Mouse (Mus musculus) liver, postnatal 0 days (tissue): ENCODE measurements around the gene Trmt6. TPM values are rescaled to one million over a fixed set of nuclear protein-coding genes. Genes with fewer than 3 reads are reported as not detected.

ENCODE experiments used
- ATAC-seq: fragments of 200-750 bp; cut with Nextera tagmentation; 2 replicates; pipeline ENCODE4 v1.8.0; 2017; ENCODE audit warnings: mild to moderate bottlenecking, moderate library complexity
- DNase-seq: peaks from one replicate; pipeline ENCODE4 v3.0.0-alpha.2; 2016
- H3K27ac ChIP-seq: fragments of 300-500 bp; sonication (generic); 2 replicates; pipeline ENCODE4 v1.5.1; 2014; ENCODE audit warnings: antibody characterized with exemption, moderate library complexity, mild to moderate bottlenecking, low read depth
- H3K27me3 ChIP-seq: fragments of 300-500 bp; sonication (generic); 2 replicates; pipeline ENCODE4 v1.6.1; 2014; ENCODE audit warnings: low read length, control low read depth, mixed read lengths; ENCODE audit not compliant: insufficient read depth
- H3K36me3 ChIP-seq: fragments of 300-500 bp; sonication (generic); replicated peaks from 2 replicates; pipeline ENCODE4 v1.6.1; 2014; ENCODE audit warnings: mild to moderate bottlenecking, control low read depth, low read length, moderate library complexity, mixed read lengths; ENCODE audit not compliant: insufficient read depth
- H3K4me1 ChIP-seq: fragments of 300-500 bp; sonication (generic); 2 replicates; pipeline ENCODE4 v1.6.1; 2014; ENCODE audit warnings: antibody characterized with exemption, mild to moderate bottlenecking, control low read depth; ENCODE audit not compliant: insufficient read depth
- H3K4me2 ChIP-seq: fragments of 300-500 bp; sonication (generic); 2 replicates; pipeline ENCODE4 v1.6.1; 2014; ENCODE audit warnings: low read depth, mild to moderate bottlenecking, low read length, moderate library complexity, mixed read lengths
- H3K4me3 ChIP-seq: fragments of 300-500 bp; sonication (generic); 2 replicates; pipeline ENCODE4 v1.5.1; 2014; ENCODE audit warnings: low read depth, low read length
- H3K9ac ChIP-seq: fragments of 300-500 bp; sonication (generic); replicated peaks from 2 replicates; pipeline ENCODE4 v1.6.1; 2014; ENCODE audit warnings: mild to moderate bottlenecking, moderate library complexity
- H3K9me3 ChIP-seq: fragments of 300-500 bp; sonication (generic); 2 replicates; pipeline ENCODE4 v1.6.1; 2016; ENCODE audit warnings: mild to moderate bottlenecking, control low read depth, low read length, mixed read lengths
- CTCF ChIP-seq: sonication (generic); IDR thresholded peaks from 2 replicates; pipeline ENCODE4 v1.5.1; 2016; ENCODE audit warnings: antibody characterized with exemption, low read depth
- EP300 ChIP-seq: IDR thresholded peaks from 2 replicates; pipeline ENCODE4 v1.6.1; 2016; ENCODE audit warnings: antibody characterized with exemption, low read depth, mild to moderate bottlenecking
- WGBS: fragments of 180-500 bp; shearing (Covaris S2); extraction: QIAGEN DNeasy Blood & Tissue Kit; methylation state at CpG from one replicate; pipeline ENCODE4 v1.1.7; 2014; ENCODE audit not compliant: insufficient replicate concordance; 5-methylcytosine and 5-hydroxymethylcytosine counted together
- polyA plus RNA-seq: library from polyadenylated mRNA; unstranded; fragments of >200 nt; fragmentation: Nextera tagmentation; extraction: Ambion mirVana; gene quantifications from 2 replicates; pipeline ENCODE4 v1.2.1, GENCODE M21; 2015

Trmt6 gene
- polyA plus RNA-seq, 1 experiment from 2014 or later = 17.3 TPM

- Histone ChIP-seq H3K9me3 (no peaks in the 10 kb centered on the region), H3K4me3 (no peak overlapping the region), H3K4me1 (no peaks in the 10 kb centered on the region), H3K27ac (no peak overlapping the region), H3K36me3 (no peaks in the 10 kb centered on the region), H3K9ac (no peak overlapping the region), H3K4me2 (no peak overlapping the region), H3K27me3 (no peaks in the 10 kb centered on the region)
- no peak for ATAC-seq
- TF ChIP-seq EP300 (no peak), CTCF (no peak)
- no peak for DNase-seq
- WGBS = 70% methylated on average over 5 of the region's 5 CpGs
These were observed 57.9 kb downstream of the Trmt6 start for GRCm38 (mm10) chr2:132757911-132758310.

Other genes with a start within 250 kb of the Trmt6 start
- gene Gpcpd1, start 228.3 kb downstream of the Trmt6 start, polyA plus RNA-seq = 65.0 and 65.8 TPM in 2 replicates
- 9.5 and 11.1 TPM in 2 replicates for gene Shld1, start 129.1 kb downstream of the Trmt6 start, polyA plus RNA-seq
- 0.09 TPM in 1 of 2 replicates, not detected in the other for gene Chgb, start 34.8 kb downstream of the Trmt6 start, polyA plus RNA-seq
- 2.1 and 2.9 TPM in 2 replicates for gene Mcm8, start 86 bp upstream of the Trmt6 start, polyA plus RNA-seq
- 18.9 and 20.4 TPM in 2 replicates for gene Crls1, start 30.6 kb upstream of the Trmt6 start, polyA plus RNA-seq
- gene Lrrn4, start 64.8 kb upstream of the Trmt6 start, polyA plus RNA-seq = 0.97 and 1.2 TPM in 2 replicates
- 0.41 and 0.43 TPM in 2 replicates for gene Fermt1, start 129.9 kb upstream of the Trmt6 start, polyA plus RNA-seq